Mouse (Mus musculus): Measurements from ENCODE around the gene Kif1b. TPM values are rescaled to one million over a fixed set of nuclear protein-coding genes. Genes with fewer than 3 reads are reported as not detected.

The Kif1b gene
- polyA plus RNA-seq, 1 experiment from 2014 or later = 41.6 TPM

DNA sequence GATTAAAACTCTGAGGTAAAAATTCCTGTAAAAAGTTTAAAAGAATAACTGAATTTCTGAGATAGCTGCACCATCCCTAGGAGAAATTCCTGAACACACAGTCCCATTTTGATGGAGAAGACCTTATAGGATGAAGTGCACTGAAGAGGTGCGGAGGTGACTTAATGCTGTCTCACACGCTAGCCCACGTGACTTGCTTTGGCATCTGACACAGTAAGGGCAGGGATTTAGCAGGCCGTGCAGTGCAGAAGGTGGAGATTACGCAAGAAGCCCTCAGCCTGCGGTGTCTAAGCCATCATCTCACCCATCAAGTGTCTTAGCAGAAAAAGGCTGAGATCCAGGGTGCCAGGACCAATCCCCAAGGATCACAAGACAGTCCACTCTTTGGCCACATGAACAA is 146.3 kb downstream of the Kif1b start:
- peaks cover 83% of the 10 kb centered on the region for H3K36me3 ChIP-seq
- H3K27me3 ChIP-seq = no peaks in the 10 kb centered on the region
- H3K4me1 ChIP-seq = peaks cover 14% of the 10 kb centered on the region
- ATAC-seq (ENCODE audit: insufficient number of reproducible peaks, low FRiP score, low TSS enrichment, low read depth) = no peak
- no peak overlapping the region for H3K27ac ChIP-seq
- H3K4me3 ChIP-seq = no peak overlapping the region
- H3K9me3 ChIP-seq = no peaks in the 10 kb centered on the region
- WGBS = 89% methylated on average over 6 of the region's 6 CpGs
- no peak overlapping the region for H3K9ac ChIP-seq
- H3K4me2 ChIP-seq = no peak overlapping the region

DNA sequence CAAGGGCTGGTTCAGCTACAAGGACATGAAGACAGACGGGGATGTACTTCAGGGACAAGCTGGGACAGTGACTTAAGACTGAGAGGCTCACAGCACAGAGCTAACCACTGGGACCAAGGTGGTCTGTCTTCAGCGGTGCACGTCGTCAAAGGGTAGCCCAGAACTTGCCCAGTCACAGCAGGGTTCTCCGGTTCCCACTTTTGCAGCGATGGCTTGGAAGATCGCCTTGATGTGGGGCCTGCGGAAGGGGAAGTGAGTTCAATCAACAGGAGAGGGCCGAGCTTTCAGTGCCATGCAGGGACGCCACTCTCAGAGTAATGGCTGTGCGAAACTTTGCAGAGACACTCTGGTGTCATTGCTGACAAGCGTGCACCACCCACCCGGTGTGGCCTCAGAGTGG is 147.6 kb downstream of the Kif1b start:
- H3K4me3 ChIP-seq = no peak overlapping the region
- WGBS = 84% methylated on average over 13 of the region's 13 CpGs
- H3K9ac ChIP-seq = no peak overlapping the region
- H3K27ac ChIP-seq = no peak overlapping the region
- no peaks in the 10 kb centered on the region for H3K27me3 ChIP-seq
- H3K9me3 ChIP-seq = no peaks in the 10 kb centered on the region
- no peak overlapping the region for H3K4me2 ChIP-seq
- peaks cover 1% of the 10 kb centered on the region; the same call in 1 of the 2 replicates for H3K4me1 ChIP-seq
- ATAC-seq (ENCODE audit: insufficient number of reproducible peaks, low FRiP score, low TSS enrichment, low read depth) = no peak
- peaks cover 95% of the 10 kb centered on the region for H3K36me3 ChIP-seq

- Histone ChIP-seq H3K27ac (no peak overlapping the region), H3K36me3 (peaks cover 96% of the 10 kb centered on the region), H3K9me3 (no peaks in the 10 kb centered on the region), H3K4me2 (no peak overlapping the region), H3K4me1 (no peaks in the 10 kb centered on the region; the same call in 1 of the 2 replicates), H3K4me3 (no peak overlapping the region), H3K27me3 (no peaks in the 10 kb centered on the region), H3K9ac (no peak overlapping the region)
- no peak for ATAC-seq (ENCODE audit: insufficient number of reproducible peaks, low FRiP score, low TSS enrichment, low read depth)
- 86% methylated on average over 2 of the region's 2 CpGs for WGBS
These were observed 148.3 kb downstream of the Kif1b start for GRCm38 (mm10) chr4:149159203-149159602.

DNA sequence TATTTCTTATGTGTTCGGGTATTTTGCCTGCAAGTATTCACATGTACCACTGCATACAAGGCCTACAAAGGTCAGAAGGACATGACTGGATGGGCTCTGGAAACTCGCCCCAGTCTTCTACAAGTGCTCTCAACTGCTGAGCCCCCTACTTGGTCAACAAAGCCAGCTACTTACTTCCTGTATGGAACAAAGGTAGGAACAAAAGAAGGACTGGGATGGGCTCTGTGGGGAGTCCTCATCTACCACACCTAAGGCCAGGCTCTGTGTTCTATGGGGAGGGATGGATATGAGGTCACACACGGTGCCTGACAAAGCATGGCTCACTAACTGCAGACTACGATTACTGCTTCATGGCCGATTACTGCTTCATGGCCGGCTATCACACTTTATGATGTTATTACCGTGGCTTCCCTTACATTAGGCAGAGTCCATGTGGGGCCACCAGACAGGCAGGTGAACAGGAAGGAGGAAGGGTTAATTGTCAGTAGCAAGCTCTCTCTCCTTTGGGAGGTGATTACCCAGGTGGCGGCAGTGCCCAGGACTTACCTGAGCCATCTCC is 150.0 kb downstream of the Kif1b start:
- Histone ChIP-seq H3K27ac (no peak overlapping the region), H3K9me3 (no peaks in the 10 kb centered on the region), H3K9ac (no peak overlapping the region), H3K4me2 (no peak overlapping the region), H3K4me1 (no peaks in the 10 kb centered on the region), H3K36me3 (peaks cover 98% of the 10 kb centered on the region), H3K27me3 (no peaks in the 10 kb centered on the region), H3K4me3 (no peak overlapping the region)
- 88% methylated on average over 8 of the region's 8 CpGs for WGBS
- ATAC-seq (ENCODE audit: insufficient number of reproducible peaks, low FRiP score, low TSS enrichment, low read depth) = no peak

DNA sequence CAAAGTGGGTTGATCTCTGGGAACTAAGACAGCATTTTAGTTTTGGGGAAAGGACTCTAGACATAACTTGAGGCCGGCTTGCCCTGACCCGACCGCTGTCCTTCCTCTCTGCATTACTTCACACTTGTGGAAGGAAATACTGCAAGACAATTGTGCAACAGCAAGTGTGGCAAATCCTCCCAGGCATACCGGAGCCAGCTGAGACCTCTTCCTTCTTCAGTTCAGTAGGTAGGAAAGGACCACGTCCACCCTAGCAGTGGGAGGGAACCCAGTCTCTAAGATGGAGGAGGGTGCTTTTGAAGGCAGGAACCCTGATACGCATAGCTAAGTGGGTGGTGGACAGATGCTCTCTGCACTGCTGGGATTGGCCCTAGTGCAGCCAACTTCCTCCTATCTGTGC is 151.8 kb downstream of the Kif1b start:
- Histone ChIP-seq H3K27me3 (no peaks in the 10 kb centered on the region), H3K27ac (no peak overlapping the region), H3K9me3 (no peaks in the 10 kb centered on the region), H3K4me1 (no peaks in the 10 kb centered on the region), H3K36me3 (peaks cover 99% of the 10 kb centered on the region), H3K4me2 (no peak overlapping the region), H3K4me3 (no peak overlapping the region), H3K9ac (no peak overlapping the region)
- WGBS = 94% methylated on average over 6 of the region's 6 CpGs
- no peak for ATAC-seq (ENCODE audit: insufficient number of reproducible peaks, low FRiP score, low TSS enrichment, low read depth)

DNA sequence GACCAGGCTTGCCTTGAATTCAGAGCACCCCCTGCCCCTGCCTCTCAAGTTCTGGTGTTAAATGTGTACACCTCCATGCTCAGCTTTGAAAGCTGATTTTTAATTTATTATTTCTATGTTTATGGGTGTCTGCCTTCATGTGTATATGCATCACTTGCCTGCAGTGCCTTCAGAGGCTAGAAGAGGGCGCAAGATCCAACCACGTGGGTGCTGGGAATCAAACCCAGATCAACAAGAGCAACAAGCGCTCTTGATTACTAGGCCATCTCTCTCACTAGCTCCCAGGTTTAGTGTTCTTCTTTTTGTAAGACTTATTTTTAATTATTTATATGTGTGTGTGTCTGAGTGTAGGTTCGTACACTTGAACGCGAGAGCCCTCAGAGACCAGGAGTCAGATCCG is 152.6 kb downstream of the Kif1b start:
- no peak overlapping the region for H3K9ac ChIP-seq
- H3K27ac ChIP-seq = no peak overlapping the region
- 97% methylated on average over 7 of the region's 7 CpGs for WGBS
- no peaks in the 10 kb centered on the region for H3K9me3 ChIP-seq
- H3K36me3 ChIP-seq = peaks cover 99% of the 10 kb centered on the region
- no peaks in the 10 kb centered on the region for H3K27me3 ChIP-seq
- H3K4me3 ChIP-seq = no peak overlapping the region
- no peak for ATAC-seq (ENCODE audit: insufficient number of reproducible peaks, low FRiP score, low TSS enrichment, low read depth)
- H3K4me2 ChIP-seq = no peak overlapping the region
- no peaks in the 10 kb centered on the region for H3K4me1 ChIP-seq

DNA sequence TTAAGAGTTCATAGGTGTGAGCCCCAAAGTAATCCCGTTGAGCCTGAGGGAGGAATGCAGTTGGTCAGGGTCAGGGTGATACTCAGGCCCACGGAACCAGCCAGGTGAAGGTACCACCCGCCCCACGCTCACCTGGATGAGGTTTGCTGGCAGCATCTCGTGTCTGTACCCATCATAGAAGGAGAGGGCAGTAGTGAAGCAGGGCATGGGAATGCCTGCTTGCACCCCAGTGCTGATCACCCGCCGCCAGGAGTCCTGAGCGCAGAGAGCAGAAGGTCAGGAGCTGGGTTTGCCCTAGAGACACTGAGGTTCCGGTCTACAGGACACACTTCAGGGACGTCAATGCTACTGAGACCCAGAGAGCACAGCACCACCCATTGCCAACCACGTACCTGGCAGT is 156.8 kb downstream of the Kif1b start:
- no peak for ATAC-seq (ENCODE audit: insufficient number of reproducible peaks, low FRiP score, low TSS enrichment, low read depth)
- Histone ChIP-seq H3K4me3 (no peak overlapping the region), H3K27ac (no peak overlapping the region), H3K4me2 (no peak overlapping the region), H3K9ac (no peak overlapping the region), H3K9me3 (no peaks in the 10 kb centered on the region), H3K4me1 (peaks cover 9% of the 10 kb centered on the region; the same call in 1 of the 2 replicates), H3K27me3 (no peaks in the 10 kb centered on the region), H3K36me3 (peaks cover 63% of the 10 kb centered on the region)
- WGBS = 90% methylated on average over 11 of the region's 11 CpGs

GRCm38 (mm10) chr4:149150256-149150655 is 157.2 kb downstream of the Kif1b start:
- Histone ChIP-seq H3K27ac (no peak overlapping the region), H3K27me3 (no peaks in the 10 kb centered on the region), H3K36me3 (peaks cover 58% of the 10 kb centered on the region), H3K9ac (no peak overlapping the region), H3K4me2 (no peak overlapping the region), H3K4me3 (no peak overlapping the region), H3K9me3 (no peaks in the 10 kb centered on the region), H3K4me1 (peaks cover 9% of the 10 kb centered on the region; the same call in 1 of the 2 replicates)
- ATAC-seq (ENCODE audit: insufficient number of reproducible peaks, low FRiP score, low TSS enrichment, low read depth) = no peak
- WGBS = 89% methylated on average over 11 of the region's 11 CpGs

GRCm38 (mm10) chr4:149149611-149150010 is 157.9 kb downstream of the Kif1b start:
- H3K4me1 ChIP-seq = peaks cover 11% of the 10 kb centered on the region
- peak overlapping the region; percentile 28; the same call in 1 of the 2 replicates for H3K27ac ChIP-seq
- H3K27me3 ChIP-seq = no peaks in the 10 kb centered on the region
- H3K36me3 ChIP-seq = peaks cover 52% of the 10 kb centered on the region
- ATAC-seq (ENCODE audit: insufficient number of reproducible peaks, low FRiP score, low TSS enrichment, low read depth) = no peak
- no peak overlapping the region for H3K9ac ChIP-seq
- H3K9me3 ChIP-seq = no peaks in the 10 kb centered on the region
- H3K4me2 ChIP-seq = no peak overlapping the region
- no peak overlapping the region for H3K4me3 ChIP-seq
- WGBS = 74% methylated on average over 7 of the region's 7 CpGs

DNA sequence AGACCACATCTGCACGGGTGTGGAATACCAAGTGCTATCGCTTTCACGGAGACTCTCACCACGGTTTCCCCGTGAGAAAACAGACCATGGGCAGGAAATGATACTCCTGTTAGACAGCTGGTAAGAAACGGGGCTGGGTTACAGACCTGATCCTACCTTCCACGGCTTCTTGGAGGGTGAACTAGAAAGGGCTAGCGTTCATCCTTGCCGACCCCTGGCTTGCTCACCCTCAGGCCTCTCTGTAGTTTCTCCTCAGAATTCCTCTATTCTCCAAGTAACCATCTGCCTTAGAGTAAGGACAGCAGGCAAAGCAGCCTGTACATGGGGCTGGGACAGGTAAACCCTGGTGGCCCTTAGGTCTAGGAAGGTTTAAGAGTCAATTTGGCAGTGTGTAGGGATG is 158.3 kb downstream of the Kif1b start:
- Histone ChIP-seq H3K9me3 (no peaks in the 10 kb centered on the region), H3K36me3 (peaks cover 47% of the 10 kb centered on the region), H3K9ac (no peak overlapping the region), H3K4me2 (no peak overlapping the region), H3K4me3 (no peak overlapping the region), H3K27ac (no peak overlapping the region), H3K4me1 (peaks cover 13% of the 10 kb centered on the region), H3K27me3 (no peaks in the 10 kb centered on the region)
- WGBS = 72% methylated on average over 9 of the region's 9 CpGs
- ATAC-seq (ENCODE audit: insufficient number of reproducible peaks, low FRiP score, low TSS enrichment, low read depth) = no peak

GRCm38 (mm10) chr4:149148084-149148483 is 159.4 kb downstream of the Kif1b start:
- 77% methylated on average over 4 of the region's 4 CpGs for WGBS
- Histone ChIP-seq H3K9ac (no peak overlapping the region), H3K4me1 (peaks cover 13% of the 10 kb centered on the region), H3K27ac (no peak overlapping the region), H3K9me3 (no peaks in the 10 kb centered on the region), H3K4me3 (no peak overlapping the region), H3K4me2 (no peak overlapping the region), H3K36me3 (peaks cover 36% of the 10 kb centered on the region), H3K27me3 (no peaks in the 10 kb centered on the region)
- ATAC-seq (ENCODE audit: insufficient number of reproducible peaks, low FRiP score, low TSS enrichment, low read depth) = no peak

DNA sequence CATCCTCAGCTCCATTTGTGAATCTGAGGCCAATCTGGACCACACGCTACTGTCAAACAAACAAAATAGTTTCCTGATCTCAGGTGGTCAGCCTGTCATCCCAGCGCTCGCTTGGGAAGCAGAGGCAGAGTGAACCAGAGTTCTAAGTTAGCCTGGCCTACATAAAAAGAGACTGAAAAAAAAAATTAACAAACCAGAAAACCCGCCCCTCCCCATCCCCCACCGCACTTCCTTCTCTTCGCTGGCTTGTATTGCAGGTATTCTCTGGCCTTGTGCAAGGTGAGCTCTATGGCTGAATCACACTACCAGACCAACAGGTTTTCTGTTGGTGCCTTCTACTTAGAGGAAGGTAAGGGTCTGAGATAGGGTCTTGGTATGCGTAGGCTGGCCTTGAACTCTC is 160.0 kb downstream of the Kif1b start:
- Histone ChIP-seq H3K9me3 (no peaks in the 10 kb centered on the region), H3K9ac (no peak overlapping the region)
- 78% methylated on average over 7 of the region's 7 CpGs for WGBS

DNA sequence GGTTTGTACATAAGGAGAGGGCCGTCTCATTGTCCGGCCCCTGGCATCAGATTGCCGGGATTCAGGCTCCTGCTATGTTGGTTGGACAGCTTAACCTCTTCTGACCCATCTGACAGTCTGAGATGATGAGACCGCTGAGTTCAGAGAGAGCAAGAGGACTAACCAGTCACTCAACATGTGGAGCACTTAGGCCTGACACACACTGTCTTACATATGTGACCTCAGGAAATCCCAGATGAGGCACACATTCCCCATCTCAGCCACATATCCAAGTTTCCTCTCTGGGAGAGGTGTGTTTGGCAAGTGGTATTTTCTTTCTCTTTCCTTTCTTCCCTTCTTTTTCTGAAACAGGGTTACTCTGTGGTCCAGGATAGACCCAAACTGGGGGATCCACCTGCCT is 162.3 kb downstream of the Kif1b start:
- Histone ChIP-seq H3K36me3 (peaks cover 8% of the 10 kb centered on the region), H3K27ac (no peak overlapping the region), H3K4me1 (peaks cover 13% of the 10 kb centered on the region), H3K9me3 (no peaks in the 10 kb centered on the region), H3K4me3 (no peak overlapping the region), H3K27me3 (no peaks in the 10 kb centered on the region), H3K4me2 (no peak overlapping the region), H3K9ac (no peak overlapping the region)
- no peak for ATAC-seq (ENCODE audit: insufficient number of reproducible peaks, low FRiP score, low TSS enrichment, low read depth)
- 80% methylated on average over 4 of the region's 4 CpGs for WGBS

More for the DNA sequence above, 160.0 kb downstream of the Kif1b start:
- no peak overlapping the region for H3K27ac ChIP-seq
- H3K4me2 ChIP-seq = no peak overlapping the region
- ATAC-seq (ENCODE audit: insufficient number of reproducible peaks, low FRiP score, low TSS enrichment, low read depth) = no peak
- H3K4me3 ChIP-seq = no peak overlapping the region
- H3K27me3 ChIP-seq = no peaks in the 10 kb centered on the region
- H3K4me1 ChIP-seq = peaks cover 13% of the 10 kb centered on the region
- H3K36me3 ChIP-seq = peaks cover 31% of the 10 kb centered on the region
